Mouse (Mus musculus) forebrain, postnatal 0 days (tissue): ENCODE data around the gene Myo5c. TPM values are rescaled to one million over a fixed set of nuclear protein-coding genes. Genes with fewer than 3 reads are reported as not detected.

Experiments used
- ATAC-seq: fragments of 200-750 bp; cut with Nextera tagmentation; 2 replicates; pipeline ENCODE4 v1.8.0; 2017; ENCODE audit warnings: mild to moderate bottlenecking, moderate library complexity
- DNase-seq: peaks from one replicate; pipeline ENCODE4 v3.0.0-alpha.2; 2015
- H3K27ac ChIP-seq: fragments of 300-500 bp; sonication (generic); 2 replicates; pipeline ENCODE4 v1.5.1; 2014; ENCODE audit warnings: low read depth, mild to moderate bottlenecking, antibody characterized with exemption, low read length, moderate library complexity, mixed read lengths
- H3K27me3 ChIP-seq: fragments of 300-500 bp; sonication (generic); 2 replicates; pipeline ENCODE4 v1.6.1; 2014; ENCODE audit warnings: mild to moderate bottlenecking, low read length, mixed read lengths; ENCODE audit not compliant: insufficient read depth
- H3K36me3 ChIP-seq: fragments of 300-500 bp; sonication (generic); 2 replicates; pipeline ENCODE4 v1.6.1; 2014; ENCODE audit warnings: mild to moderate bottlenecking, moderate library complexity; ENCODE audit not compliant: insufficient read depth
- H3K4me1 ChIP-seq: fragments of 300-500 bp; sonication (generic); 2 replicates; pipeline ENCODE4 v1.6.1; 2014; ENCODE audit warnings: antibody characterized with exemption; ENCODE audit not compliant: insufficient read depth
- H3K4me2 ChIP-seq: fragments of 300-500 bp; sonication (generic); 2 replicates; pipeline ENCODE4 v1.6.1; 2014; ENCODE audit warnings: low read depth, mild to moderate bottlenecking, moderate library complexity
- H3K4me3 ChIP-seq: fragments of 300-500 bp; sonication (generic); 2 replicates; pipeline ENCODE4 v1.5.1; 2014; ENCODE audit warnings: low read depth, low read length, mixed read lengths
- H3K9ac ChIP-seq: fragments of 300-500 bp; sonication (generic); 2 replicates; pipeline ENCODE4 v1.6.1; 2014; ENCODE audit warnings: mild to moderate bottlenecking
- H3K9me3 ChIP-seq: fragments of 300-500 bp; sonication (generic); 2 replicates; pipeline ENCODE4 v1.6.1; 2016; ENCODE audit warnings: low read length
- CTCF ChIP-seq: sonication (generic); IDR thresholded peaks from 2 replicates; pipeline ENCODE4 v1.5.1; 2016; ENCODE audit warnings: antibody characterized with exemption, control low read depth, low read depth
- WGBS: fragments of 180-500 bp; shearing (Covaris S2); extraction: QIAGEN DNeasy Blood & Tissue Kit; methylation state at CpG from one replicate; pipeline ENCODE4 v1.1.7; 2014; 5-methylcytosine and 5-hydroxymethylcytosine counted together
- polyA plus RNA-seq: library from polyadenylated mRNA; unstranded; fragments of >200 nt; fragmentation: Nextera tagmentation; extraction: Ambion mirVana; gene quantifications from 2 replicates; pipeline ENCODE4 v1.2.1, GENCODE M21; 2015
- total RNA-seq: library from RNA; depleted of rRNA; stranded (reverse); fragments of >200 nt; gene quantifications from 2 replicates; pipeline ENCODE4 v1.2.3, GENCODE M21; 2014; rRNA removed

Gene Myo5c
- total and polyA plus RNA-seq, 2 experiments from 2014 or later, result 0.10 to 0.16 TPM

GRCm38 (mm10) chr9:75347458-75347857 is 115.6 kb downstream of the Myo5c start, which contains the start of gene Bcl2l10:
Gene Bcl2l10 (plus strand): TSS chr9:75347758.
- Histone ChIP-seq H3K27me3 (no peaks in the 10 kb centered on the region), H3K36me3 (peaks cover 37% of the 10 kb centered on the region), H3K9me3 (no peaks in the 10 kb centered on the region), H3K9ac (no peak within 1 kb of the TSS), H3K4me2 (no peak within 1 kb of the TSS), H3K4me1 (no peaks in the 10 kb centered on the region), H3K4me3 (no peak within 1 kb of the TSS), H3K27ac (no peak within 1 kb of the TSS)
- no peak for ATAC-seq
- no peak for DNase-seq
- WGBS, result 94% methylated on average over 5 of the region's 5 CpGs
- TF ChIP-seq CTCF, result no peak

DNA sequence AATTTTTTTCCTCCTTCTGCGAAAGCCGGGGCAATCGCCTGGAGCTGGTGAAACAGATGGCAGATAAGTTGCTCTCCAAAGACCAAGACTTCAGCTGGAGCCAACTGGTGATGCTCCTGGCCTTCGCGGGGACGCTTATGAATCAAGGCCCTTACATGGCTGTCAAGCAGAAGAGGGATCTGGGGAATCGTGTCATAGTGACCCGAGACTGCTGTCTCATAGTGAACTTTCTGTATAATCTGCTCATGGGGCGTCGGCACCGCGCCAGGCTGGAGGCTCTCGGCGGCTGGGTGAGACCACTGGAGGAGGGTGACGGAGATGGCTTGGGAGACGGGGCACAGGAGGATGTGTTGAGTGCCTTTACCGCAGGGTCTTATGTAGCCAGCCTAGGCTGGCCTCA is 116.2 kb downstream of the Myo5c start:
- no peak for TF ChIP-seq CTCF

DNA sequence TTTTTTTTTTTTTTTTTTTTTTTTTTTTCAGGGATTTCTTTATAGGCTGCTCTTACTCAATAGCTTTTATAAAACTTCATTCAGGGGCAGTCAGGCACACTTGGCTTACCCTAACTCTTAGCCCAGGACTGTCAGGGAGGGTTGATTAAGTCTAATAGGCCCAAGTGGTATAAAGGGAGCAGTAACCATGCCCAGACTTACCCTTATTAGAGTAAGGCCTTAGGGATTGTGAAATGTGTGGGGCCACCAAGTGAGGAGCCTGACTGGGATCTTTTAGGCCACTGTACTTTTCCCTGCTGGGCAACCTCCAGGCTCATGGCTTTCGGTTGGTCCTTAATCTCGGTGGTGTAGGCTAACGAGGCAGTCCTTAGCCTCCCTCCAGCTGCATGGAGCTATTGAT is 116.8 kb downstream of the Myo5c start:
- TF ChIP-seq CTCF, result no peak
- WGBS, result 13% methylated on average over 3 of the region's 3 CpGs
- no peak for ATAC-seq
- H3K9me3 ChIP-seq, result no peaks in the 10 kb centered on the region
- no peaks in the 10 kb centered on the region for H3K4me1 ChIP-seq
- H3K27ac ChIP-seq, result no peak overlapping the region
- no peak overlapping the region for H3K4me2 ChIP-seq
- H3K27me3 ChIP-seq, result no peaks in the 10 kb centered on the region
- peaks cover 27% of the 10 kb centered on the region for H3K36me3 ChIP-seq
- no peak overlapping the region for H3K9ac ChIP-seq
- H3K4me3 ChIP-seq, result no peak overlapping the region
- DNase-seq, result no peak

More for the DNA sequence above, 116.2 kb downstream of the Myo5c start:
- H3K9me3 ChIP-seq, result no peaks in the 10 kb centered on the region
- H3K27ac ChIP-seq, result no peak overlapping the region
- H3K4me2 ChIP-seq, result no peak overlapping the region
- peaks cover 32% of the 10 kb centered on the region for H3K36me3 ChIP-seq
- no peaks in the 10 kb centered on the region for H3K4me1 ChIP-seq
- 88% methylated on average over 17 of the region's 17 CpGs for WGBS
- DNase-seq (no peak), ATAC-seq (no peak)
- no peak overlapping the region for H3K9ac ChIP-seq
- H3K4me3 ChIP-seq, result no peak overlapping the region
- no peaks in the 10 kb centered on the region for H3K27me3 ChIP-seq

DNA sequence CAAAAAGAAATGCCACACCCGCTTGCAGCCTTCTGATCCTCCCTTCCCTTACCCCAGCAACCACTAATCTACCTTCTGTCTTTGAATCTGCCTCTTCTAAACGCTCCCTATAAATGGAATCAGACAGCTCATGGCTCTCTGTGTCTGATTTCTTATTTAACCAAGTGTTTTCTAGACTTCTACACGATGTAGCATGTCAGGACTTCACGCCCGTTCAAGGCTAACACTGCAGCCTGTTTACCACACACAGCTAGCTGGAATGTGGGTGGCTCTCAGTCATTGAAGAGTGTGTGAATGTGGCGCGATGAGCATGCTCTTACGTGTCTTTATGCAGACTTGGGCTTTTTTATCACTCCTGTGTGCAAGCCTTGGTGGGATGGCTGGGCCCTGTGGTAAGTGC is 121.3 kb downstream of the Myo5c start:
- Histone ChIP-seq H3K9me3 (no peaks in the 10 kb centered on the region), H3K27ac (no peak overlapping the region), H3K27me3 (no peaks in the 10 kb centered on the region), H3K4me2 (no peak overlapping the region), H3K36me3 (no peaks in the 10 kb centered on the region), H3K4me3 (no peak overlapping the region), H3K4me1 (no peaks in the 10 kb centered on the region), H3K9ac (no peak overlapping the region)
- ATAC-seq, result no peak
- no peak for DNase-seq
- 75% methylated on average over 8 of the region's 8 CpGs for WGBS
- TF ChIP-seq CTCF, result no peak

Other genes starting within 250 kb of the Myo5c start
- 109 and 111 TPM in 2 replicates for gene Arpp19, start 194.4 kb upstream of the Myo5c start, total RNA-seq
- 213 and 233 TPM in 2 replicates for gene Arpp19, start 194.4 kb upstream of the Myo5c start, polyA plus RNA-seq
- 146 and 166 TPM in 2 replicates for gene Myo5a, start 161.0 kb upstream of the Myo5c start, total RNA-seq
- gene Myo5a, start 161.0 kb upstream of the Myo5c start, polyA plus RNA-seq, result 18.0 and 34.9 TPM in 2 replicates
- gene Gnb5, start 74.3 kb downstream of the Myo5c start, total RNA-seq, result 73.2 TPM in 2 replicates
- gene Gnb5, start 74.3 kb downstream of the Myo5c start, polyA plus RNA-seq, result 80.0 and 91.4 TPM in 2 replicates
- not detected in 2 replicates for gene Bcl2l10, start 115.7 kb downstream of the Myo5c start, total RNA-seq
- gene Bcl2l10, start 115.7 kb downstream of the Myo5c start, polyA plus RNA-seq, result not detected in 2 replicates
- gene Mapk6, start 178.0 kb downstream of the Myo5c start, total RNA-seq, result 121 and 157 TPM in 2 replicates
- gene Mapk6, start 178.0 kb downstream of the Myo5c start, polyA plus RNA-seq, result 69.5 and 94.2 TPM in 2 replicates
- gene Leo1, start 209.5 kb downstream of the Myo5c start, total RNA-seq, result 33.4 and 37.3 TPM in 2 replicates
- gene Leo1, start 209.5 kb downstream of the Myo5c start, polyA plus RNA-seq, result 31.4 and 39.8 TPM in 2 replicates